In genomic region chrX:134303287-134303686, GRCm38 (mm10) we compare ENCODE assay signal across 30 mouse cellular contexts. TPM values are rescaled to one million over a fixed set of nuclear protein-coding genes. Genes with fewer than 3 reads are reported as not detected.
"Had no signal": no experiment of that assay in that cellular context is flagged by ENCODE, and none has a peak within 500 bp of the region (broad histone marks: within the 10 kb centered on the region; RNA-seq: fewer than 3 reads in every experiment).

No protein-coding gene starts in this region.

- H3K27ac ChIP-seq: embryonic facial prominence, embryonic 10.5 days; embryonic facial prominence, embryonic 12.5 days; embryonic facial prominence, embryonic 13.5 days; embryonic facial prominence, embryonic 15.5 days; forebrain, embryonic 10.5 days; forebrain, embryonic 12.5 days; forebrain, embryonic 13.5 days; forebrain, embryonic 15.5 days; gastrocnemius, adult 2 months; heart, adult 2 months had no signal

- ATAC-seq: forebrain, embryonic 13.5 days; forebrain, embryonic 14.5 days; forebrain, embryonic 15.5 days; forebrain, embryonic 16.5 days; forebrain, postnatal 0 days had no signal

- H3K9ac ChIP-seq: embryonic facial prominence, embryonic 12.5 days; embryonic facial prominence, embryonic 13.5 days; embryonic facial prominence, embryonic 15.5 days; forebrain, embryonic 12.5 days; forebrain, embryonic 13.5 days; forebrain, embryonic 15.5 days; forebrain, postnatal 0 days had no signal

- H3K4me1 ChIP-seq: embryonic facial prominence, embryonic 10.5 days; embryonic facial prominence, embryonic 12.5 days; embryonic facial prominence, embryonic 13.5 days; embryonic facial prominence, embryonic 15.5 days; forebrain, embryonic 10.5 days had no signal

- H3K36me3 ChIP-seq: embryonic facial prominence, embryonic 10.5 days; embryonic facial prominence, embryonic 12.5 days; embryonic facial prominence, embryonic 13.5 days; embryonic facial prominence, embryonic 15.5 days; forebrain, embryonic 10.5 days; forebrain, embryonic 15.5 days had no signal

- DNase-seq: cerebellum, adult 9-10 months; cerebellum, adult 9-11 months; cerebellum, postnatal 10 days; cerebellum, postnatal 14 days; cerebellum, postnatal 25 days; cerebellum, postnatal 36 days; embryo, embryonic 11 days; forebrain, postnatal 0 days; gastrocnemius, adult 2 months; gastrocnemius, postnatal 10 days; gastrocnemius, postnatal 14 days; gastrocnemius, postnatal 25 days; gastrocnemius, postnatal 36 days; heart, adult 11 months; heart, adult 18-20 months; heart, adult 2 months had no signal

- H3K4me2 ChIP-seq: embryonic facial prominence, embryonic 12.5 days; embryonic facial prominence, embryonic 13.5 days; embryonic facial prominence, embryonic 15.5 days; forebrain, embryonic 12.5 days; forebrain, embryonic 13.5 days; forebrain, embryonic 15.5 days had no signal

- H3K27me3 ChIP-seq: embryonic facial prominence, embryonic 12.5 days; embryonic facial prominence, embryonic 13.5 days; embryonic facial prominence, embryonic 15.5 days; forebrain, embryonic 12.5 days; forebrain, embryonic 13.5 days; forebrain, embryonic 15.5 days had no signal

- H3K9me3 ChIP-seq: embryonic facial prominence, embryonic 10.5 days; embryonic facial prominence, embryonic 12.5 days; embryonic facial prominence, embryonic 13.5 days; embryonic facial prominence, embryonic 15.5 days; forebrain, embryonic 10.5 days; forebrain, embryonic 12.5 days; forebrain, embryonic 13.5 days; forebrain, embryonic 15.5 days had no signal

- H3K4me3 ChIP-seq: embryonic facial prominence, embryonic 10.5 days; embryonic facial prominence, embryonic 12.5 days; embryonic facial prominence, embryonic 13.5 days; embryonic facial prominence, embryonic 15.5 days; erythroblast, embryonic 14.5 days; forebrain, embryonic 10.5 days; forebrain, embryonic 12.5 days; forebrain, embryonic 13.5 days; forebrain, embryonic 15.5 days; gastrocnemius, adult 2 months; heart, adult 2 months had no signal

RNA-seq across cellular contexts. Expression of gene Cenpi, which starts 4.6 kb away (rescaled TPM):
- total RNA-seq: gastrocnemius, adult 18-20 months had no signal

RNA-seq across cellular contexts. Expression of gene Tmem35a, which starts 8.3 kb away (rescaled TPM):
- total RNA-seq: common myeloid progenitor, adult 5-6 weeks; gastrocnemius, adult 18-20 months; granulocyte monocyte progenitor cell, adult 5-6 weeks had no signal
- polyA plus RNA-seq: erythroblast, embryonic 14.5 days had no signal
